Mouse (Mus musculus): ENCODE data around the gene Jph3. TPM values are rescaled to one million over a fixed set of nuclear protein-coding genes. Genes with fewer than 3 reads are reported as not detected.

The Jph3 gene
- polyA plus RNA-seq, 1 experiment from 2014 or later: 47.7 TPM

Other genes starting within 250 kb of the Jph3 start
- not detected in 2 replicates for gene 1700018B08Rik, start 185.3 kb upstream of the Jph3 start, polyA plus RNA-seq (2016; fragmentation: Nextera tagmentation; extraction: Ambion mirVana)
- 25.3 and 27.0 TPM in 2 replicates for gene Fbxo31, start 150.8 kb upstream of the Jph3 start, polyA plus RNA-seq (2016; fragmentation: Nextera tagmentation; extraction: Ambion mirVana)
- gene Map1lc3b, start 139.3 kb upstream of the Jph3 start, polyA plus RNA-seq (2016; fragmentation: Nextera tagmentation; extraction: Ambion mirVana): 292 and 300 TPM in 2 replicates
- gene Zcchc14, start 76.7 kb upstream of the Jph3 start, polyA plus RNA-seq (2016; fragmentation: Nextera tagmentation; extraction: Ambion mirVana): 26.5 and 27.6 TPM in 2 replicates
- gene Klhdc4, start 99.9 kb downstream of the Jph3 start, polyA plus RNA-seq (2016; fragmentation: Nextera tagmentation; extraction: Ambion mirVana): 43.0 and 43.4 TPM in 2 replicates
- 29.4 and 33.2 TPM in 2 replicates for gene Slc7a5, start 178.1 kb downstream of the Jph3 start, polyA plus RNA-seq (2016; fragmentation: Nextera tagmentation; extraction: Ambion mirVana)
- gene Car5a, start 215.3 kb downstream of the Jph3 start, polyA plus RNA-seq (2016; fragmentation: Nextera tagmentation; extraction: Ambion mirVana): 0.18 TPM in 1 of 2 replicates, not detected in the other
- gene Banp, start 220.1 kb downstream of the Jph3 start, polyA plus RNA-seq (2016; fragmentation: Nextera tagmentation; extraction: Ambion mirVana): 48.3 and 57.3 TPM in 2 replicates

Data from hindbrain, embryonic 12.5 days (tissue).